Mouse (Mus musculus): Measurements from ENCODE around the gene Slc22a17. TPM values are rescaled to one million over a fixed set of nuclear protein-coding genes. Genes with fewer than 3 reads are reported as not detected.
"Not testable (repeated sequence)": the region's sequence is repeated elsewhere in the genome, so short reads cannot be mapped to it uniquely, and the experiment has no call there.

Slc22a17 gene
- 102 and 148 TPM in 2 replicates for polyA plus RNA-seq (2012; rRNA removed)

DNA sequence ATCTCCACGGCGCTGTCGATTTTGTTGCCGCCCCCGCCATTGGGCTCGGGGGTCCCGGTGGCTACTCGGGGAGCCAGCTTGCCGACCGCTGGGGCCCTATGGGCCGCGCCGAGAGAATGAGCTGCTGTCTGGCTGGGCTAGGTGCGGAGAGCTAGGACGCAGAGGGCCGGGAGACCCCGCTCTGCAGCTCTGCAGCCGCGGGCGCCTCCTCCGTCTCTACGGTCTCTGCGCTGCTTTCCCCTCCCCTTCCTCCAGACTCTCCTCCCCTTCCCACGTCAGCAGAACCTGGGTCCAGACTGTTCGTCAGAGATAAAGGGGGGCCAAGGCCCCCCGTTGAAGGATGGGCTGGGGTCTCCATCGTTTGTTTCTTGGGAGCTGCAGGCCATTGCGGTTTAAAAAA lies at the start of gene Slc22a17:
Gene Slc22a17 (minus strand): TSS at position 247 of the 400 bp plus-strand sequence.
- DNase-seq (ENCODE audit: low spot score): peak; percentile 54

DNA sequence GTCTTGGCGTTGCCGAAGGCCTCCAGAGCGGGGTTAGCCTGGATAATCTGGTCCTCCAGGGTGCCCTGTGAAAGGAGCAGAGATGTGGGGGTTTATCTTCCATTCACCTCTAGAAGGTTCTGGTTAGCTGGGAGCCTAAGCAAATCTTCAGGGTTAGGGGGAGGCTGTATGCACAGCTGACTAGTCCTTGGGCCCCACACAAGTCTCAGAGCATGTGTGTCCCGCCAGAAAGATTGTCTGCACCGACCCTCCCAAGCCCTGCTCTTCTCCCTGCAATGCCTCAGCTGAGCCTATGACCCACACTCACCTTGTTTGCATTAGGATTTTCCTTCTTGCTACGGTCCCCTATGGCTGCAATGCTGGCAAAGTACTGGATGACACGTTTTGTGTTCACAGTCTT lies 49.8 kb upstream of the Slc22a17 start:
- DNase-seq (ENCODE audit: low spot score): no peak

DNA sequence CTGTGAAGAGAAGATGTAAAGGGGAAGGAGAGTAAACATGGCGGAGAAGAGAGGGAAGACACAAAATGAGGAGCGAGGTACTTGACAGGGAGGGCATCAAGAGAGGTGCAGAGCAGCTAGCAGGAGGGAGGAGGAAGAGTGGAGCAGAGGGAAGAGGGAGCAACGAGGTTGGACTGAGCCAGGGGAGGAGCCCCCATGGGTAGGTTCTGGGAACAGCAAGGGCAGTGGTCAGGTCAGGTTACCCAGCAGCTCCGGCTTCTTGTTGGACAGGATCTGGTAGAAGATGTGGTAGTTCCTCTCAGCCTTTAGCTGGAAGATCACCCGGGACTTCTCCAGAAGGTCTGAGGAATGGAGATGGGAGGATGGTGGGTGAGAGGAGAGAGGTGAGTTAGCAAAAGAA lies 48.6 kb upstream of the Slc22a17 start:
- DNase-seq (ENCODE audit: low spot score): no peak

DNA sequence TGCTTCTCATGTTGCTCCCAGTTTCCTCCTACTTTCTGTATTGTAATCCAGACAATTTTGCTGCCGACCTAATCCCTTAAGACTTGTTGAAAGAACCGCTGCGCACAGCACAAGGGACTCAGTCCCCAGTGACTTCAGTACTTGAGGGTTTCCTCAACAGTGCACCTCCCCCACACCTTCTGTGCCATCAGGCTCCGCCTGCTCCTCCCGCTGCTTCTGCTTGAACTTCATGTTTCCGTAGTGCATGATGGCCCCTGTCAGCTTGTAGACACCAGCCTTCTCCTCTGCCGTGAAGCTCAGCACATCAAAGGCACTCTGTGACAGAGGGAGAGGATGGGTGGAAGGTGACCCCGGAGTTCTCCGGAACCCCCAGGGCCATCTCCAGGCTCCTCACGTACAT lies 47.8 kb upstream of the Slc22a17 start:
- no peak for DNase-seq (ENCODE audit: low spot score)

DNA sequence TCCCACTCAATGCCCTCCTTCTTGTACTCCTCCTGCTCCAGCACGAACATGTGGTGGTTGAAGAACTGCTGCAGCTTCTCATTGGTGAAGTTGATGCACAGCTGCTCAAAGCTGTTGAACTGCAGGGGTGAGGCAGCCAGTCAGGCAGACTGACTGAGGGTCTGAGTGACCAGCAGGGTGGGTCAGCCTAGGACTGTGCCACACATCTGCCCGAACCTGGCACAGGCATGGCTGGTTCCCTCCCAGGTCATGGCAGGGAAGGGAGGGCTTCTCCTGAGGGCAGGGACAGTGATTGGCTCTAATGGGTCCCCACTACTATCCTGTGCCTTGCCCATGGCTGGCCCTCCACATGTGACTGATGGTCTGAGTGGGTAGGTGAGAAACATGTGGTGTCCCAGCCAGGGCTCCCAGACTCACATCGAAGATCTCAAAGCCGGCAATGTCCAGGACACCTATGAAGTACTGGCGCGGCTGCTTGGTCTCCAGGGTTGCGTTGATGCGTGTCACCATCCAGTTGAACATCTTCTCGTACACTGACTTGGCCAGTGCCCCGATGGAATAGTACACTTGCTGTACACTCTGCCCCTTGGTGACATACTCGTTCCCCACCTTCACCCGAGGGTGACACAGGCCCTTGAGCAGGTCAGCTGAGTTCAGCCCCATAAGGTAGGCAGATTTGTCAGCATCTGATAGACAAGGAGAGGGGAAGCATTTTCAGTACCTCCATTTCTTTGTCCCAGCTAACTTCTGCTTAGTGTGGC lies 47.1 kb upstream of the Slc22a17 start:
- not testable (repeated sequence) for DNase-seq (ENCODE audit: low spot score)

DNA sequence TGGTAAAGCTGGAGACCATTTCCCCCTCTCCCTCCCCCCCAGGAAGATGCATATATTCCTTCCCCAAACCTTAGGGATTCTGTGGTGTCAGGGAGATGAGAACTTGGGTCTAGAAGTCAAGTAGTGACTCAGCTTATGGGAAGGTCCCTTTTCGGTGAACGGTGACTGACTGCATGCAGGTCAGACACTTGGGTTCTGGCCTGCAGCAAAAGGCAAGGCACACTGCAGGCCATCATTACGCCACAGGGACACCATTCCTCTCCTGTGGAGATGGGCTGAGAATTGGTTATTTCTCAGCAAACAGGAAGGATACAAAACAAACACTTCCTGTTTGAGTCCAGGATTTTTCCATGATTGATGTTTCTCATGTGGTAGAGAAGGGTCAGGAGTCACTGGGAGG lies 46.3 kb upstream of the Slc22a17 start:
- DNase-seq (ENCODE audit: low spot score): no peak

DNA sequence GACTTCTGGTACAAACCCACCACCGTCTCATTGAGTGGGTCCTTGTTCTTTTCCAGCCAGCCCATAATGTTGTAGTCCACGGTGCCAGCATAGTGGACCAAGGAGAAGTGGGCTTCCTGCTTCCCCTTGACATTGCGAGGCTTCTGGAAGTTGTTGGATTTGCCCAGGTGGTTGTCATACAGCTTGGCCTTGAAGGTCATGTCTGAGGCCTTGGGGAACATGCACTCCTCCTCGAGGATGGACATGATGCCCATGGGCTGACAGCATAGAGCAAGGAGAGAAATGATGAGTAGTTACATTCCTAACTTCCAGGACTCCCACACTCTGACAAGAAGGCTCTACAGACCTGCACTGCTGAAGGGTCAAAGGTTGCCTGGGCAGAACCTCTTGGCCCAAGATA lies 45.6 kb upstream of the Slc22a17 start:
- DNase-seq (ENCODE audit: low spot score): no peak

DNA sequence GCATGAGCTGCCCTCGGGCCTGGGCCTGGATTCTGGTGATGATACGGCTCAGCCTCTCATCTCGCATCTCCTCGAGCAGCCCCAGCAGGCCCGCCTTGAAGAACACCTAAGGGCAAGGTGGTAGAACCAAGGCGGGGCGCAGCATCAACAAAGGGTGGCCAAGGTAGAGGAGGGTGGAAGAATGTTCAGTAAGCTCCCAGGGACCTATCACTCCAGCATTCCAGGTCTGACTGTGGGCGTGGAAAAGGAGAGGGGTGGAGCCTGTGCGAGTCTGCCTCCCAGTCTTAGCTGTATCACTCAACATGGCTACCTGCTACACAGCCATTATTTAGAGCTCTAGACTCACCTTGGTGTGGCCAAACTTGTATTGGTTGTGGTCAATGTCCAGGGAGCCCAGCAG lies 43.6 kb upstream of the Slc22a17 start:
- no peak for DNase-seq (ENCODE audit: low spot score)

DNA sequence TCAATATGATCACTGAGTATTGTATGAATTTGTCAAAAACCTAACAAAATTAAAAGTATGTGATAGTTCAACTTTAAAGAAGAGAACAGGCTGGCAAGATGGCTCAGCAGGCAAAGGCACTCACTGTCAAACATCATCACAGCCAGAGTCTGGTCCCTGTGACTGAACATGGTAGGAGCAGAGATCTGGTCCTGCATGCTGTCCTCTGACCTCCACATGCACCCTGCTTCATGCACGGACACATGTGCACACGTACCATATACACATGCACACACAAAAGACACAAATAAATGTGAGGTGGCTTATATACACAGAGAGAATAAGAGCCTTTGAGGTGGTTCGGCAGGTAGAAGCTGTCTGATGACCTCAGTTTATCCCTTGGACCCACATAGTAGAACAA lies 42.5 kb upstream of the Slc22a17 start:
- DNase-seq (ENCODE audit: low spot score): no peak

DNA sequence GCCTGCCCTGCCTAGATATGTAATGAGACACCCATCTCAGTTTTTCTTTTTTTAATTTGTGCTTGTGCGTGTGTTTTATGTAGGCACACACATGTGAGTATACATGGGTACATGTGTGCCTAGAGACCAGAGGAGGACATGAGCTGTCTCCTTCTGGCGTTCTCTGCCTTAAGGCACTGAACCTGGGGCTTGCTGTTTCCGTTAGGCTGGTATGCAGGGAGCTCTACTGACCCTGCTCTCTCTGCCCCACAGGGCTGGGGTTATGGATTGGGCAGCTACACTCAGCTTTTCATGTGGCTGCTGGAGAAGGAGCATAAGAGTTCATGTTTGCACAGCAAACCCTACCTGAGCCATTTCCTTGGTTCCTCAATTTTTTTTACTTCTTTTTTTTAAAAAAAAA lies 41.5 kb upstream of the Slc22a17 start:
- no peak for DNase-seq (ENCODE audit: low spot score)

DNA sequence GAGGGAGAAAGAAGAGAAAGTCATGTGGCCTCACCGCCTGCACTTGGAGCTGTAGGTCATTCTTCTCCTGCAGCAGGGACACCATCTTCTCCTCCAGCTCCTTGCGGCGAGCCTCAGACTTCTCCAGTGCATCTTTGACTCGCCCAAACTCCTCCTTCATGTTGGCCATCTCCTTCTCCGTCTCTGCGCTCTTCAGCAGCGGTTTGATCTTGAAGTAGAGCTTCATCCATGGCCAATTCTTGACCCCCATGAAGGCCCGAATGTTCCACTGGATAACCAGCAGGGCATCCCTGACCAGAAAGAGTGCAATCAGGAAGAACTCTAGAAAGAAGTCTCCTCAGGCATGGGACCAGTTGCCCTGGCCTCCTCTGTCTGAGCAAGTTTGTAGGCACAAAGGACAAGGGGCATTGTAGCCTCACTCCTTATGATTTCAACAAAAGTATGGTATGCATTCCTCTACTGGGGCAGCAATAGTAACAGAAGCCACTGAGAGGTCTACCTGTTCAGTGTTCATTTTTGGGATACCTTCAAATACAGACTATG lies 40.8 kb upstream of the Slc22a17 start:
- DNase-seq (ENCODE audit: low spot score): no peak

DNA sequence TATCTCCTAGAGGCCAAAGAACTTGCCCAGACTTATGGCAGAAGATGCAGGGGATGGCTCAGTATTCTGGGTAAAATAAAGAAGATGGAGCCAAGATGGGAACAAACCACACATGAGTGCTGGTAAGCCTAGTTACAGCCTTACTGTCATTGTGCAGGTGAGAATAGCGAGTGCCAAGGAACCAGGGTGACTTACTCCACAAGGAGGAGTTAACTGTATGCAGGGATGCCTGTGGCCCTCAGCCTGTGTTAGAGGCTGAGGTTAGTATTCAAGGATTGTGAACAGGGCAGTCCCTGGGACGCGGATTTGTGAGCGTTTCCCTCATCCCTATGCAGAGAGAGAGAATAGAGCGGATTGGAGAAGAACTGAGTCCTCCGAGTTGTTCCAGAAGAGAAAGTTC lies 38.7 kb upstream of the Slc22a17 start:
- DNase-seq (ENCODE audit: low spot score): no peak

DNA sequence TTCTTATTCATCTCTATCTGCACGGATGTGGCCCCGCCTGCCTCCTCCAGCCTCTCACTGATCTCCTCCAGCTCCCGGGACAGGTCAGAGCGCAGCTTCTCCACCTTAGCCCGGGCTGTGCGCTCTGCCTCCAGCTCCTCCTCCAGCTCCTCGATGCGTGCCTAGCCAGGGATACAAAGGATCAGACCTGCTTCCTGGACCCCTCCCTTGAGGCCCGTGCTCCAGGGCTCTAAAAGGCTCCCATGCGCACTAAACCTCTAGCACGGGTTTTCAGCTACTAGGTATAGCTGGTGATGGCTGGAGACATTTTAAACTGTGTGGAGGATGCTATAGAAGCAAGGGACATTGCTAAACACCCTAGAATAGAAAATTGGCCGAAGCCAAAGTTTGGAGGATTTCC lies 37.6 kb upstream of the Slc22a17 start:
- DNase-seq (ENCODE audit: low spot score): no peak

DNA sequence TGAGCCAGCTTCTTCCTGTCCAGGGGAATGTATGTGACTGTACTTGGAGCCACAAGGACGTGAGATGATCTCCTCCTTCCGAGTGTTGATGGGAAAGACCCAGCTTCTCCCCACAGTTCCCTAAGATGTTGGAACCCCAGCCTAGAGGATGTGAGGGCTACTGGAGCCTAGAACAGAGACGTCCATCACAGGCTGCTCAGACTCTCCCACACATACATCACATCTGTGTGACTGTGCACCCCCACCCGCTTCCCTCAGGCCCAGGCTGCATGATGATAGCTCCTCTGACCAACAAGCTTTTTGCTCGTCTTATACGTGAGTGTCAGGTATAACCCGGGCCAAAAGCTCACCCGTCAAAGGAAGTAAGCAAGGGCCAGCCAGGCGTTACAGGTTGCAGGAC lies 35.8 kb upstream of the Slc22a17 start:
- DNase-seq (ENCODE audit: low spot score): no peak

DNA sequence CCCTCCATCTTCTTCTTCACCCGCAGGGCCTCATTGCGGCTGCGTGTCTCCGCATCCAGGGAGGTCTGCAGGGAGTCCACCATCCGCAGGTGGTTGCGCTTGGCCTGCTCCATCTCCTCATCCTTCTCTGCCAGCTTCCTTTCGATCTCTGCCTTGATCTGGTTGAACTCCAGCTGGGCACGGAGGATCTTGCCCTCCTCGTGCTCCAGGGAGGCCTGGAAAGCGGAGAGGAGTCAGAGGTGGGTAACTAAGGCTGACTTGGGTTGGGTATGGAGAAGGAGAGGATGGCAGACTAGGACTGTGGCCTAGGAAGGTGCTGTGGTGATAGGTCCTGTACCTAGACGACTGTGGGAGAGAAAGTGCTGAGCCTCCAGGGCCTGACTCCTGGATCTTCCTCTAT lies 34.1 kb upstream of the Slc22a17 start:
- not testable (repeated sequence) for DNase-seq (ENCODE audit: low spot score)

DNA sequence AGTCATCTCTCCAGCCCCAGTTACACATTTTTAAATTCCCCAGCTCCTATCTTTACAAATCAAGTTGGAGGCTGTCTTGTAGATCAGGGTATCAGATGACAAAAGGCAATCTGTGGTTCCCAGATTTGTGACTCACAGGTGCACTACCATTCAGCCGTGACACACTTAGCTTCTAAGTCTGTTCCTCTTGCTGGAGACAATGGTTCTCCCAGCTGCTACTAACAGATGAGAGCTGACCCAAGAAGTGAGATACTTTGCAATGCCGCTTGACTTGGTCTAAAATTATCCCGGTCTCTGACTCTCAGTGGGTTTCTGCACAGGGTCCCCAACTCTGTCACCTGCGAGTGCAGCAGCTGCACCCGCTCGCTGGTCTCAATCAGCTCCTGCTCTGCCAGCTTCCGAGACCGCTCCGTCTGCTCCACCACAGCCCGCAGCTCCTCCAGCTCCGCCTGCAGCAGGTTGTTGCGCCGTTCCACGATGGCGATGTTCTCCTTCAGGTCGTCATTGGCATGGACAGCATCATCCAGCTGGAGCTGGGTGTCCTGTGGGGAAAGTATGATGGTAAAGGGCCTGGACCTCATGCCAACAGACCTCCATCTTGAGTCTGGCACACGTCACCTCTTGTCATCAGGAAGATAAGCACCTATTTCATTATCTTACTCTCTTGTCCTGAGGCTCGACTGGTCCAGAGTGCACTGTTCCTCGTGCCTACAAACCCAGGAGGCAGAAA lies 33.2 kb upstream of the Slc22a17 start:
- DNase-seq (ENCODE audit: low spot score): no peak

DNA sequence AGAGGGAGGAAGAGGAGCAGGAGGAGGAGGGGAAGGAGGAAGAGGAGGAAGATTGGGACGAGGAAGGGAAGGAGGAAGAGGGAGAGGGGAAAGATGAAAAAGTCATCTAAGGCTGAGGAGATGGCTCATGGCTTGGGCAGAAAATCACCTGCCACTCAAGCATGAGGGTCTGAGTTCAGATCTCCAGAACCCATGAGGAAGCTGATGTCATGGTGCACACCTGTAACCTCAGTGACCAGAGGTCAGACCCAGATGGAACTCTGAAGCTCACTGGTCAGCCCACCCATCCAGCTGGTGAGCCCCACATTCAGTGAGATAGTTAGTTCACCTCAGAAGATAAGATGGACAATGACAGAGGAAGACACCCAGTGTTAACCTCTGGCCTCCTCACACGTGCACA lies 32.0 kb upstream of the Slc22a17 start:
- no peak for DNase-seq (ENCODE audit: low spot score)

DNA sequence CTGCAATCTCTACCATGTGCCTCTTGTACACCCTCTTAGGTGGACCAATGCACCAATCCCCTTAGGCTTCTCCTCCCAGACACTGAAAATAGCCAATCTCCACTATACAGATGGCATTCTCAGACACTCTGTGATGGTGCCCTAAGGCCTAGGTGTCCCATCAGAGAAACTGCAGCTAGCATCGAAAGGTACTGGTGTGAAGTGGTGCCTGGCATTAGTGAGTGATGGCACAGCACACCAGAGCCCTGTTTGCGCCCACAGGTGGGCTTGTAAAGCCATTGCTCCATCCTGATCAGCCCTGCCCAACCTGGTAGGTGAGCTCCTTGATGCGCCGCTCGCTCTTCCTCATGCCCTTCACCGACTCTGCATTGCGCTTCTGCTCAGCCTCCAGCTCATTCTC lies 31.0 kb upstream of the Slc22a17 start:
- no peak for DNase-seq (ENCODE audit: low spot score)

DNA sequence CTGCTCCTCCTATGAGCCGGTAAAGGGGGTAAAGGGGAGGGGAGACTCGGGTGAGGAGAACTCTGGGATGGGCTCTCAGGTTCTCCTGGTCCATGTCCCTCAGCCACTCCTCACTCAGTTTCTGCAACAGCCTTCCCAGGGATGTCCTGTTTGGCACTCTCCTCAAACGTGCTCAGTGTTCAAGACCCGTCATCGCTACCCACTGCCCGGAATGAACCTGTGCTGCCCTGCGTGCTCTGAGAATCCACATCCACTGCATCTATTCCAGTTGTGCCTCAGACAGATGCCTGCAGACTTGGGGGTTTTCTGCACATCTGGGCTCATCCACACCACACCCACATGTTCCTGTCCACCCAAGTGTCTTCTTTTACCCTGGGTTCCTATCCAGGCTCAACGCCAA lies 29.5 kb upstream of the Slc22a17 start:
- no peak for DNase-seq (ENCODE audit: low spot score)

DNA sequence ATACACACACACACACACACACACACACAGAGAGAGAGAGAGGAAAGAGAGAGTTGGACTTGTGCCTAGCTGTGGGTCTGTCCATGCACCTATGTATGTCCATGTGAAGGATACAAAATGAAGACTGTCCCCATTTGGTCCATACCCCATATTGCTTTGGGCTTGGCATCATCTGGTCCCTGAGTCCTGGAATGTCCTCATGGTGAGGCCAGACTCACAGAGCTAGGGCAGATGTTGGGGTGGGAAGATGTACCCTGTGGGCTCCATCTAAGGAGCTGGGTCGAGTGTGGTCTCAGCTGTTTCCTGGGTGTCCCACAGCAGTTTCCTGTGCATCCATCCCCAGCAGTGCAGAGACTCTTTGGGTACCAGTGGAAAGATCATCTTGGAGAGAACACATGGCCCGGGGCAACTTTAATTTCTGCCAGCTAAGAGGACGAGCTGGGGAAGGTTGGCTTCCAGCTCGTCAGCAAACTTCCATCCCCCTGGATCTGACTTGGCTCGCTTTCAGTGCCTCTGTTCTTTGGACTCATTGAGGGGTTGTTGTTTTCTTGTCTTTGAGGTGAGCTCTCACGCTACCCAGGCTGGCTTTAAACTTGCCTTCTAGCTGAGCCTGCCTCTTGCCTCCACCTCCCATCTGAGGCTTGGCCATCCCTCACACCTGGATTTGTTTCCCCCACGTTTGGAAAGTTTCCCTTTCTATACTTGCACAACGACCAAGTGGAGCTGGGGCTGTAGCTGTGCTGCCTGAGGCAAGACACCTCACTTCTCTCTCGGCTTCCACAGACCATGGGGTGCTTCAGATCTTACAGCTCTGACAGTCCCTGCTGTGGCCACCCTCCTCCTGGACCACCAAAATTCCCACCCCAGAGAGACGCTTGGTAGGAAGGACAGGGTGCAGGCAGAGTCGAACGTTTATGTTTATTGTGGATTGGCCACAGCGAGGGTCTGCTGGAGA lies 28.4 kb upstream of the Slc22a17 start:
- DNase-seq (ENCODE audit: low spot score): no peak

DNA sequence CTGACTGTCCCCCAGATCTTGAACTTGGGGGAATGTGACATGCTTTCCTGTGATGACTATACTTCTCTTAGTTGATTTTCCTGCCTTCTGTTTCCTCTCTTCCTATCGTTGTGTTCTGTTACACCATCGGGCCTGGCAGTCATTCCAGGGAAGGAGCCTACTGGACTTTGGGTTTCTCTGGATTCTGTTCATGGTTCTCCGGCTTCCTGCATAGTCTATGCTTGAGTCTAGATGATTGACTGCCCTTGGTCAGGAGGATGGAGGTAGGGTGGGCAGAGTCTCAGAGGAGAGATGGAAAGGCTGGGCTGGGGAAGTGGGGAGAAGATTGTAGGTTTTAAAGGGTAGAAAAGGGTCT lies 27.2 kb upstream of the Slc22a17 start:
- no peak for DNase-seq (ENCODE audit: low spot score)
